Mouse (Mus musculus) splenic B cell, adult 2 months (primary cell): ENCODE results near the gene Crp.

ENCODE experiments used
- DNase-seq: peaks from one replicate; pipeline ENCODE4 v3.0.0-alpha.2; 2011; ENCODE audit warnings: low read depth, low spot score
- H3K27me3 ChIP-seq: 2 replicates; pipeline ENCODE4 v1.6.1; 2012; ENCODE audit warnings: mild to moderate bottlenecking, low read length, moderate library complexity, mixed read lengths; ENCODE audit not compliant: control insufficient read depth, poor library complexity, insufficient read depth, severe bottlenecking
- H3K36me3 ChIP-seq: 2 replicates; pipeline ENCODE4 v1.6.1; 2012; ENCODE audit warnings: mild to moderate bottlenecking, low read length, moderate library complexity, mixed read lengths; ENCODE audit not compliant: control insufficient read depth, poor library complexity, insufficient read depth, severe bottlenecking

Gene Crp

DNA sequence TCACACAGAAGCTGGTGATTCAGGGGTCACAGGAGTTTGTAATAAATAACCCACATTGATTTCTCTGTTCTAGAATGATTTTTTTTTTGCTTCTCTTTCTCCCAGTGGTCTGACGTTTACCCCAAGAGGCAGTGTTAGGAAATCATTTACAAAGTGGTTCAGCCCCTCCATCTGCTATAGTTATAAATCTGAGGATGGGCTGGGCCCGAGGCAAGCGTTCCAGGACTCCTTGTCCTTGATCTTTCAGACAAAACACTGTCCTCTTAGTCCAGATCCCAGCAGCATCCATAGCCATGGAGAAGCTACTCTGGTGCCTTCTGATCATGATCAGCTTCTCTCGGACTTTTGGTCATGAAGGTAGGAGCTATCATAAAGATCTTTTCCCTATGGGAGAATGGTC lies at the start of gene Crp:
Crp (plus strand) TSS at position 212 of the 400 bp plus-strand sequence.
- DNase-seq: no peak
- Histone ChIP-seq H3K27me3 (no peaks in the 10 kb centered on the region), H3K36me3 (no peaks in the 10 kb centered on the region)

DNA sequence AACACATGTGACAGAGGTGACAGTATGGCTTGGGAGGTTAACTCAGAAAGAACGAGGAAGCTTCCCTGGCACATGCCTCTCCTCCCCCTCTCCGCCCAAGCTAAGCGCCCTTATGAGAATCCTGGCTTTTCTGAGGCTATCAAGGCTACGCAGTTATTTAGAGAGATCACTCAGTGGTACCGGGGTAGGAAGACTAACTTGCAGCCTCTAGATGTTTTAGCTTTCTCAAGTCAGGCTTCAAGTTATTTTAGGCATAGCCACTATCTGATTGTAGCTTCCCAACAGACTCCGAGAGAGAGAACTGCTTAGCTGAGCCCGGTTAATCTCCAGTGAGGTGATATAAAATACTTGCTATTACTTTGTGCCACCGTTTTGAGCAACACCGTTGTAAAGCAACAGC lies 48.5 kb upstream of the Crp start:
- H3K36me3 ChIP-seq: no peaks in the 10 kb centered on the region
- H3K27me3 ChIP-seq: no peaks in the 10 kb centered on the region
- DNase-seq: no peak

GRCm38 (mm10) chr1:172650519-172651287 lies 47.2 kb upstream of the Crp start:
- no peaks in the 10 kb centered on the region for H3K27me3 ChIP-seq
- peak; percentile 30 for DNase-seq
- H3K36me3 ChIP-seq: no peaks in the 10 kb centered on the region

DNA sequence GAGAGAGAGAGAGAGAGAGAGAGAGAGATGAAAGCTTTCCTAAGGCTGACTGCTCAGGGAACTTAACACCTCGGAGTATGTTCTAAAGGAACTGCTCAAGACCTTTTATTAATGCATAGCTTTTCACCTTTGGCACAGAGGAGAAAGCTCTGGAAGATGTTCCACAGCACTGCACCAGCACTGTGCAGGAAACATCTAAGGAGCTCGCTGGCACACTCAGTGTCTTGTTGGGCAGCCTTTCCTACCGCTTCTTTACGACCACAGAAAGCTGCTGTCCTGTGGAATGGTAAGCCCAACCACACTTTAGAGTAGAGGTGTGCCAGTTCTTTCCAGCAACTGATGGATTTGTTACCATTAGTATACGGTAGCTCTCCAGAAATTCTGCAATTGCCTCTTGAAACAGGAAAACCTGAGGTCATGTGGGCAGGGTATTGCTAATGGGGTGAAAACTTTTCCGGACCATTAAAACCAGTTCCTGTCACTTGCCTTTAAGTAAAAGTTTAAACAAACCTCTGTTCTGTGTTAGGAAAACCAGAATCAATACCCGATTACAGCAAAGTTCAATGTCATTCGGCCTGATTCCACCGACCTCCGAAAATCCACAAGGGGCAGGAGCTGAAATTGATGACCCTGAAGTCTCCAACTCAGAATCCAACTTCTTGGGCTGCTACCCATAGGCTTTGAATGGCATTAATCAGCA lies 46.4 kb upstream of the Crp start:
- no peaks in the 10 kb centered on the region for H3K27me3 ChIP-seq
- no peaks in the 10 kb centered on the region for H3K36me3 ChIP-seq
- DNase-seq: no peak

GRCm38 (mm10) chr1:172652040-172652662 lies 45.7 kb upstream of the Crp start:
- Histone ChIP-seq H3K27me3 (no peaks in the 10 kb centered on the region), H3K36me3 (no peaks in the 10 kb centered on the region)
- DNase-seq: no peak

DNA sequence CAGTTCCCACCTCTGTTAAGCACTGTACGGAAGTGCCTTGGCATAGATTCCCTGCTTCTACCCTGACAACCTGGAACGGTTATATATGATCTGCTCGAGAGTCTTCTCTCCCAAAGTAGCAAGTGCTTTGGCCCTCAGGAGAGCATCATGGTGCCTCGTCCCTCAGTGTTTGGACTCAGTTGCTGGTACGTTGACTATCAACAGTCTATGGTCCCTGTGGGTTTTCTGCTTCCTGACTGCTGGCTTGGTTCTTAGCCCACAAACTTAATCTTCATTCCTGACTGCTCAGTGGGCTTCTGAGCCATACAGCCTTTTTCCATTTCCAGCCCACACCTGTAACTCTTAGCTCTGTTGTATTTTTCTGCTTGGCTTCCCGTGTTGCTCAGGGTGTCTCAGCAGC lies 44.0 kb upstream of the Crp start:
- Histone ChIP-seq H3K27me3 (no peaks in the 10 kb centered on the region), H3K36me3 (no peaks in the 10 kb centered on the region)
- DNase-seq: no peak

DNA sequence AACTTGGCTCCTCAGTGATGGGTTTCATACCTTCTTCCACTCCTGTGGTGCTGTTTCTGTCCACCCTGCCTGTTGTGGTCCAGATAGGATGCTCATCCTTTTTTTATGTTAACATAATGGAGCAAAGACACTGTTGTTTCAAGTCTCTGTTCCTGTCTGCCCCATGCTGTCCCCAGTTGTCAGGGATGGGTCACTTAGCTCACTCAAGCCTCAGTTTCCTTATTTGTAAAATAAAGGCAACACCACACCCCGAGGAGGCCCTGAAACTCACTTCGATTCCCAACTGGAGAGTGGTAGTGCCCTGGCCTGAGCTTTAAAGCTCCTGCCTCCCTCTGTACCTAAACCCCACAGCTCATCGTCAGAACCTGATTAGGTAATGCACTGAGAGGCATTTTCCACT lies 40.6 kb upstream of the Crp start:
- Histone ChIP-seq H3K27me3 (no peaks in the 10 kb centered on the region; the same call in 1 of the 2 replicates), H3K36me3 (no peaks in the 10 kb centered on the region)
- DNase-seq: no peak

- DNase-seq: no peak
- Histone ChIP-seq H3K27me3 (no peaks in the 10 kb centered on the region; the same call in 1 of the 2 replicates), H3K36me3 (no peaks in the 10 kb centered on the region)
Observed at GRCm38 (mm10) chr1:172659688-172660087, 38.2 kb upstream of the Crp start.

DNA sequence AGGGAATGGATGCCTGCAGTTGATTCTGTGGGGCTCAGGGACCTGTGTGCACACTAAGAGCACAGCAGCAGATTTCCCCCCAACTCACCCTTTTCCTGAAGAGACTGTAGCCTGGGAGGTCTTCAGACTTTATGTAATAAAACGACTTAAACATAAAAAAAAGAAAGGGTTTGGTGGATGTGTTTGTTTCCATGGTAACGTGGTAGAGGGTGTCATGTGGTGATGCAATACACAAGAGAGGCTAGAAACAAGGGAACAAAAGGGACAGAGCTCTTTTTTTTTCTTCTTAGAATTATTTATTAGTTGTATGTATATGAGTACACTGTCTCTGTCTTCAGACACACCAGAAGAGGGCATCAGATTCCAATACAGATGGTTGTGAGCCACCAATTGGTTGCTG lies 32.4 kb upstream of the Crp start:
- DNase-seq: no peak
- no peaks in the 10 kb centered on the region for H3K27me3 ChIP-seq
- H3K36me3 ChIP-seq: no peaks in the 10 kb centered on the region

DNA sequence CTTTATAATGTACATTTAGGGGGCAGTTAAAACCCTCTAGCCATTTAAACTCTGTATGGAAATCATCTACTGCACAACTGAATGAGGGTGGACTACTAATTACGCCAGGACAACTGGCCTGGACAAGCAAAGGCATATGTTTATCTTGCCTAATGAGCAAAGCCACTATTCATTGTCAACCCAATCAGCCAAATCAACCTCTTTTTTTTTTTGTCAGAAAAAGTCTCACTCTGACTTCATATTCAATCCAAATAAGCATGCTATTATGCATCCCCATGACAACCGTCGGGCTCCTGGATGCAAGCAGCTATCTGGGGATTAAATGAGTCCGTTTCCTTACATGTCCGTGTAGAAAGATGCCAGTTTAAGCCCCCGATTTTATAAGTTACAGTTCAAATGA lies 30.3 kb upstream of the Crp start:
- H3K27me3 ChIP-seq: no peaks in the 10 kb centered on the region
- DNase-seq: no peak

DNA sequence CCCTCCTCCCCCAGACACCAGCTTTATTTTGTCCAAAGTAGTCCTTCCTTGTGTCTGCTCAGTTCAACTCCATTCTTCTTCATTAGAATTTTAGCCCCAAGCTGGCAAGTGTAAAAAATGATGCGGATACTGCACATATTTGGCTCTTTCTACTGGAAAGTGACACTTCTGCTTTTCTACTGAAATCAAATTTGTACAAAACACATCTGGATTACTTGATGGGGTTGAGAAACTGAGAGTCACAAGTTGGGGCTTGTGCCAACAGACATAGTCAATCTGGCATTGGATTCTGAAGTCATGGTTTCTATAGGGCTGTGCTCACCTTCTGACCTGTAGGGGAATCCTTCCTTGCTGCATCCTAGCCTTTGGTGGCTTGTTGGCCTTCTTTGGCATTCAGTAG lies 27.1 kb upstream of the Crp start:
- Histone ChIP-seq H3K27me3 (no peaks in the 10 kb centered on the region), H3K36me3 (no peaks in the 10 kb centered on the region)
- DNase-seq: no peak

More for the DNA sequence above, 30.3 kb upstream of the Crp start:
- no peaks in the 10 kb centered on the region for H3K36me3 ChIP-seq

DNA sequence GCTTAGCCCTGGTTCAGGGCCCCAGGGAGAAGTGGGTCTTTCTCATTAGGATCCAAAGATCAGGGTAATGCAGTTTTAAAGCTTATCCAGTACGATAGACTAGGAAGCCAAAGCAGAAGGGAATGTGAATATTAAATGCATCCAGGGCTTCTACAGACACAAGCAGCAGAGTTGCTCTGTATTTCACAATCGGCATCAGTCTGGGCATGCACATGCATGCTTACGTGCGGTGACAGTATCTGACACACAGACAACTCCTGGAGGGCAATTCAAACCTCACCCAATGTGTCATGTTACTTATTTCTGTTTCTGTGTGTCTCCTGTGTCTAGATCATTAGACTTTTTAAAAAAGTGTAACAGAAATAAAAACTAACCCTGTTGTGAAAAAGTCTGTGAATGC lies 17.1 kb upstream of the Crp start:
- DNase-seq: no peak
- Histone ChIP-seq H3K36me3 (no peaks in the 10 kb centered on the region), H3K27me3 (no peaks in the 10 kb centered on the region; the same call in 1 of the 2 replicates)

GRCm38 (mm10) chr1:172683551-172683950 lies 14.3 kb upstream of the Crp start:
- Histone ChIP-seq H3K36me3 (no peaks in the 10 kb centered on the region), H3K27me3 (no peaks in the 10 kb centered on the region; the same call in 1 of the 2 replicates)
- DNase-seq: no peak

- no peaks in the 10 kb centered on the region; the same call in 1 of the 2 replicates for H3K27me3 ChIP-seq
- H3K36me3 ChIP-seq: no peaks in the 10 kb centered on the region
Observed at GRCm38 (mm10) chr1:172683957-172684356, 13.9 kb upstream of the Crp start.

DNA sequence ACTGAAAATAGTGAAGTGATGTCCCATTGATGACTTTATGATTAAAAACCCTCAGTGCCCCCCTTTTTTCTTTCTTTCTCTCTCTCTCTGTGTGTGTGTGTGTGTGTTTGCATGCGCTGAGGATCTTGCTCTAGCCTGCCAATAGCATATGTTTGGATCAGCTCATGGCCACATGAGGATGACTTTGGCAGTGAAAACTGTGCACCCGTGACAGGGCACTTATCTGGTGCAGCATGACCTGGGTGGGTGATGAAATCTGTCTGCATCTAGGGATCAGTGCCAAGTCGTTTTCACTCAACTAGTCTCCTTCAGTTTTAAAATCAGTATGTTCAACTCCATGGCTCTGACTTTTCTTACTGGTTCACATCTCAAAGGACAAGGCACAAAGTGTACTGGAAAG lies 12.7 kb upstream of the Crp start:
- no peak for DNase-seq
- H3K36me3 ChIP-seq: no peaks in the 10 kb centered on the region
- no peaks in the 10 kb centered on the region; the same call in 1 of the 2 replicates for H3K27me3 ChIP-seq

More at GRCm38 (mm10) chr1:172683957-172684356, 13.9 kb upstream of the Crp start:
- no peak for DNase-seq
